Mouse (Mus musculus) neural tube, embryonic 10.5 days (tissue): ENCODE measurements around the gene 4930550C14Rik.

ENCODE experiments used
- DNase-seq: peaks from one replicate; pipeline ENCODE4 v3.0.0-alpha.2; 2017; ENCODE audit warnings: low spot score; ENCODE audit errors: extremely low spot score

4930550C14Rik gene

GRCm38 (mm10) chr9:53402291-53402711 is at the start of gene 4930550C14Rik:
TSS of gene 4930550C14Rik (plus strand) at chr9:53402325.
- no peak for DNase-seq

- no peak for DNase-seq
Measured at GRCm38 (mm10) chr9:53353161-53353560, 49.0 kb upstream of the 4930550C14Rik start.

DNA sequence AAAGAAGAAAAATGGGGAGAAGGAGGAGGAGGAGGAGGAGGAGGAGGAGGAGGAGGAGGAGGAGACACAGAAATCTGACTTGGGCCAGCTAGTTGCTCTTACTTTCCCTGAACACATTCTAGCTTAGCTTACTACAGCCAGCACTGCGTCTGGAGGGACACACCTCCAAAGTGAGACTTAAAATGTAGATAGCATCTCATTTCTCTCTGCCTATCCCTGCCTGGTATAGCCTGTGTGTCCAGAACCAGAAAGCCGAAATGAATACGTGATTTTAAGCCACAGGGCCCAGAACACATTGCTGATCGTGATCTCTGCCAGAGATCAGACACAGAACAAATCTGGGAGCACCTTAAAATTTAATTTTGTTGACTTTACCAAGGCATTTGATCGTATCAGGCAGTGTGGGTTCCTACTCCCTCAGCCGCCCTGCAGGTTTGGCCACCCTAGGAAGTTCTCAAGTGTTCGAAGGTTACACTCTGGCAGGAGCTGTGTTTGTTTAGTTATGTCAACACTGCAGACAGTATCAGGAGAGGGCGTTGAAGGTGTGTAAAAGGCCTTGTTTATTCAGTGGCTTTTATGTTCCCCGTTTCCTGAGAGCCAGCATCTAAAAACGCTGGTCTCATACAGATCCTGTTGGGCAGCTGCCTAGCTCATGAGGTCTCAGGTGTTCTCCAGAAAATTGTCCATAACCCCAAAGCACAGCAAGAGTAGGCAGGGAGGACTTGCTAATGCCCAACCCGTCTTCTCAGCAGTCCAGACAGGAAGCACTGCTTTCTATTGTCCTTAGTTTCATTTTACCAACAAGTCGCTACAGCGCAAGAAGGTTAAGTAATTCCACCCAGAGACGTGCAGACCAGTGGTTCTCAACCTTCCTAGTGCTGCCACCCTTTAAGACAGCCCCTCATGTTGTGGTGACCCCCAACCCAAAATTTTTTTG is 45.6 kb upstream of the 4930550C14Rik start:
- DNase-seq, result no peak

GRCm38 (mm10) chr9:53371339-53371738 is 30.8 kb upstream of the 4930550C14Rik start:
- DNase-seq, result no peak

- DNase-seq, result no peak
Measured at GRCm38 (mm10) chr9:53375907-53376306, 26.2 kb upstream of the 4930550C14Rik start.

DNA sequence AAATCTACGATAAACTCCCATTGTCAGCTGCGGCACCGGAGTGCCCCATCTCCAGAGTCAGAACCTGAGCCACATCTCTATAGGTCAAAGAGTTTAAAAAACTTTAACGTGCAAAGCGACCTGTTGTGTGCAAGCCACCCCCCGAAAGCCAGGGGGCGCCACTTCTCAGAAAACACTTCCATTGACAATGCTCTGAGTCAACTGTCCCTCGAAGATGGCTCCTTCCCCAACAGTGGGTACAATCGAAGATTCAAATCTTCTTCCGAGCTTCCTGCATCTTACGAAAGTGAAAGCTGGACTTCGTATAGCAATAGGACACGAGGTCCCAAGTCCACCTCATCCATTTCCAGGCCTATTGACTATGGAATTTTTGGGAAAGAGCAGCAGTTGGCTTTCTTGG is 25.3 kb upstream of the 4930550C14Rik start:
- DNase-seq, result no peak

DNA sequence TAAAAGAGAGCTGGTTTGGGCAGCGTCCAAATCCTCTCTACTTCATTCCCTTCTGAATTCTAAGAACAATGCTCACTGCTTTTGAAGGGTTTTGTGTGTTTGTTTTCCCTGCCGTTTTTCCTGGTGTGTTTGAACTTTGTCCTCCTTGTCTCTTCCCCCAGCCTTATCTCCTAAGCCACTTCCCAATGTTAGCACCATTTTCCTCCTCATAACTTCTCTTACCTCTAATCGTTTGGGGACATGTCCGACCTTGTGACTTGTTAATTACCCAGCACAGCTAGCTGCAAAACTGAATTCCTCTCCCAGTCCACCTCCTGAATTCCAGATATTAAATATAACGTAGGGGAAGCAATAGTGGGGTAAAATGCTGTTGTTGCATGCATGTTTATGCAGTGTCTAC is 24.5 kb upstream of the 4930550C14Rik start:
- no peak for DNase-seq

DNA sequence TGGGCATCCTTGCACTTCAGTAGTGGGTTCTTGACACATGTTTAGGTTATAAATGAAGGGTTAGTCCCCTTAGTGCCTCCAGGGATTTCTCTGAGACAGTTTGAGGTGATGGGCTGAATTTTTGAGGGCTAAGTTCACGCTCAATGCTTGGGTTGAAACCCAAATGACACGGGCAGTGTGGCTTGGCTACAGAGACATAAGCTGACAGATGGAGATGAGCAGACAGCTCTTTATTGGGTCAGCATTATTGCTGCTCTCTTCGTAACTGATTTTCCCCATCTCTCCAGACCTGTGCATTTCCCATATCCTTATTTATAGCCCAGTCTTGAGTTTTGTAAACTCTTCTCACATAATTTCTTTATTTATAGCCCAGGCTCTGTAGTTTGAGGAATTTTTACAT is 24.0 kb upstream of the 4930550C14Rik start:
- DNase-seq, result no peak

GRCm38 (mm10) chr9:53380595-53380994 is 21.5 kb upstream of the 4930550C14Rik start:
- DNase-seq, result no peak

- DNase-seq, result no peak
Measured at GRCm38 (mm10) chr9:53381113-53381615, 21.0 kb upstream of the 4930550C14Rik start.

DNA sequence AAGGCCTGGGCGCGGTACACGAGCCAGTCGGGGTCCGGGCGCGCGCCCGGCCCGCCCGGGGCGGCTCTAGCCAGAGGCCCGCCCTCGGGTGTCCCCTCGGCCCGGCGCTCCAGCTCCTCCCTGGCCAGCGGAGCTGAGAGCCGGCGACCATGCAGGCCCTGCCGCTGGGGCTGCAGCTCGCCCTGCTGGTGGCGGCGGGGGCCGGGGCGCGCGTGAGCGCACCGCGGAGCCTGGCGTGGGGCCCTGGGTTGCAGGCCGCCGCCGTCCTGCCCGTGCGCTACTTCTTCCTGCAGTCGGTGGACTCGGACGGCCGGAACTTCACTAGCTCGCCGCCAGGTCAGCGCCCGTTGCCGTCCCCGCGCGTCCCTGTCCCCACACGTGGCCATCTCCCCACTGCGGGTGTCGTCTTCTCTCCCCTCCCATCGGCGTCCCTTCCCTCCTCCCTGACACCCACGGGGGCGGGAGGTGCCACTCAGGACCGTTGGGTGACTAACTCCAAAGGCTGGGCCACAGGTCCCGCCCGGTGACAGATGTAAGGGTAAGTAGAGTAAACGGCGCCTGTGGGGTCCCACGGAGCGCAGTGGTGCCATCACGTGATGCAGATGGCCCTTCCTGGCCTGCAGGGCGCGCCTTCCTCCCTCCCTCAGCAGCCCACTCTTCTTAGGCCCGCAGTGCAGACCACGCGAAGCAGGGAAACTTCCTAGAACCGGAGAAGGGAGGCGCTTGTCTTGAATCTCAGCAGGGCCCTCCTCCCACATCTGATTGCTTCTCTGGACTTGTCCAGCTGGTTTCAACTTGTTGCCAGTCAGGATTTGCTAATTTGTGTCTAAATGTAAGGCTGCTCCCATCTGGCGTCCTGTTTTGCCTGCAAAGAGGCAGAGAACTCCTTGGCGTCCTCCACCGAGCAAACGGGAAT is 17.9 kb upstream of the 4930550C14Rik start, which contains the start of gene Kdelc2:
Gene Kdelc2, plus strand, starts transcription at position 75 of the 916 bp plus-strand sequence.
- peak; percentile 83 for DNase-seq

DNA sequence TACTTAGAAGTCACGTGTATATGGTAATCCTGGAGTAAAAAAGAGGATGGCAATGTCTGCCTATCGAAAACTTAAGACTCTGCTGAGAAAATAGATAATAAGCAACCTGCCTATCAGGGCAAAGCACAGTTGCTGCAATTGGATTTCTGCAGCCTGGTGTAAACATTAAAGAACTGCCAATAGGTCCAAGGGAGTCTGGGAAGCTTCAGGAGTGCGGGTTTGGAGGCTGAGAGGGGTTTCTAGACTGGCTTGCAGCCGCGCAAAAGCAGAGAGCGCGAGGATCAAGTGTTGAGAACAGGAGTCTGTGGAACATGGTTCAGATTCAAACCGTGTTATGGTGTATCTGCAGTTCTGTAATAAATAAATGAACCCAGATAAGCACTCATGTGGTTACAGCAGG is 17.3 kb upstream of the 4930550C14Rik start:
- DNase-seq, result no peak

GRCm38 (mm10) chr9:53387431-53387830 is 14.7 kb upstream of the 4930550C14Rik start:
- DNase-seq, result no peak

DNA sequence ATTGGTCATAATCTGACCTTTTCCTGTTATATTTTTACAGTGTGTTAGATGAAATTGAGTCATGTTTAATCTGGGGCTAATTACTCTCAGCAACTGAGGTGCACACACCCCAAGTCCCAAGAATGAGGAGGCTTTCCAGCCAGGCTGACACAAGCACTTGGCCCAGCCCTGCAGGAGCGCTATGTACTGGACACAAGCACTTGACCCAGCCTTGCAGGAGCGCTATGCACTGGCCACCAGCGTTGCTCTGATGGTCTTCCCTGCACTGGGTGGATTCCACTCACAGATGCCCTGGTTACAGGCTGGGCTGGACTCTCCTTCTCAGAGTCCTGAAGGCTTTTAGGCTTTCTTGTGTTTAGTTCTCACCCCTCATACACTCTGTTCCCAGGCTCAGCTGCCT is 13.0 kb upstream of the 4930550C14Rik start:
- no peak for DNase-seq

DNA sequence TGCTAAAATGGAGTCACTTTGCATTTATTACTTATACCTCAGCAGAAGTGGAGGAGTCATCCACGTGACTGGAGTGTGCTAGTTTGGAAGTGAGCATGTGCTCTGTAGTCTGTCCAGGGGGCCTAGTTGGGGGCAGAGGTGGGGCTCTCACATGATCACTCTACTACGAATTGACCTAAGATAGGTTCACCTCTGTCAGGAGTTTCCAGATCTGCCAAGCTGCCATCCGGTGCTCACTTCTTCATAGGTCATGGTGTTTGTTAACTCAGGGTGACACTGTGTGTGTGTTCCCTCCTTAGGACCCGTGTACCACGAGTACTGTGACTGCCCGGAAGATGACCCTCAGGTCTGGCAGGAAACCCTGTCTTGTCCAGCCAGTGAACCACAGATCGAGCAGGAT is 12.0 kb upstream of the 4930550C14Rik start:
- no peak for DNase-seq

- no peak for DNase-seq
Measured at GRCm38 (mm10) chr9:53397685-53398387, 4.3 kb upstream of the 4930550C14Rik start.

DNA sequence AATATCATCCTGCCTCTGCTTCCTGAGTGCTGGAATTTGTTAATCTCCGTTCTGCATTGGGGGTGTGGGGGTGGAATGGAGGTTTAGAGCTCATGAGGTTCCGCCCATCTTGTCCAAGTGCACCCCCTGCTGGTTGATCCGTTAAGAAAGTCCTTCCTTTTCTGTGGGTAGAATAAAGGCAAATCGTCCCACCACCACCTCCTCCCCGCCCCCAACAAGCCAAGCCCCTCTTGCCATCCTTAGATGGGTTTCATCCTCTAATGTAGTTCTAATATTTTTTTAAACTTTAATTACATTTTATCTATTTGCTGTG is 3.8 kb upstream of the 4930550C14Rik start:
- peak; percentile 58 for DNase-seq

DNA sequence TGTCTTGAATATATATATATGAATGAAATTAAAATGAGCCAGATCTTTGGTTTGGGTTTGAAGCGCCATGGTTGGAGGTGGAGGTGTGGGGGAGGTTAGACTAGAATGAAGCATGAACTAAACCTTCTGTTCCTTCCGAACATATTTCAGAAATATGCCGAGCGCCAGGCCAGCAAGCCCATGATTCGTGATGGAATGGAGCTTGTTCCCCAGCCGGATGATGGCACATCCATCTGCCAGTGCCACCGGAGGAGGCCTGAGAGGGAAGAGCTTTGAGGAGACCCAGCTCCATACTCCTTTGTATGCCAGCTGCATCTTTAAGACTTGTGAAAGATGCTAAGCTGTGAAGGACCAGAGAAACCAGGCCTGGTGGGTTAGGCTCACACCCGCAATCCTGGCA is 2.6 kb upstream of the 4930550C14Rik start:
- no peak for DNase-seq

DNA sequence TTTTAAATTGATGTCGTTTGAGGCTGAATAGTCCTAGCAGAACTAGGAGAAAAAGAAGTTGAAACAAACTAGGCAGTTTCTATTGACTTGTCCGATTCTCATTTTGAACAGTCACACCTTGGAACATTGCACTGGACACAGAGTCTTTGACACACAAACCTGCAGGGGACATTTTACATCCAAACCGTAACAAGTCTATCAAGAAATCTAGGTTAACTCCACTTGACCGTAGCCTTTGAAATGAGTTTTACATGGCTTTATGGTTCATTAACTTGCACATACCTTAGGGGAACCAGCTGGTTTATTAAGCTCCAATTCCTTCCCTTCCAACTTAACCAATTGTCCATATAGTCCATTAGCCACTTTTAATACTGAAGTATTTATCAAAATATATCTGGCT is 1.4 kb upstream of the 4930550C14Rik start:
- DNase-seq, result no peak

DNA sequence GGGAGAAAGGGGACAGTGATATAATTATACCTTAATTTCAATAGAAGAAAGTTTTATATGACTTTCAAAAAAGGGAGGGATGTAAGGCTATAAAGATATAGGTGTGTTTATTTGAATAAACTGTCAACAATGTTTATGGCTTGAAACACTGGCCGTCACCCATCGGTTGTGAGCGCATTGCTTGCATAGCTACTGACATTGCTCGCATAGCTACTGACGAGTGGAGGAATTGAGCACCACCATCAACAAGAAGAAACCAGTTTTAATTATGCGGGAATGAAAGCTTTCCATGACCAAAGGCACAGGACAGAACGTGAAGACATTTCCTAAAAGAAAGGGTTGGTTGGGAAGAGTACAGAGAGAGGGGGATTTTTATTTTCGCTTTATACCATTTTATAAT is 979 bp upstream of the 4930550C14Rik start:
- DNase-seq, result no peak

DNA sequence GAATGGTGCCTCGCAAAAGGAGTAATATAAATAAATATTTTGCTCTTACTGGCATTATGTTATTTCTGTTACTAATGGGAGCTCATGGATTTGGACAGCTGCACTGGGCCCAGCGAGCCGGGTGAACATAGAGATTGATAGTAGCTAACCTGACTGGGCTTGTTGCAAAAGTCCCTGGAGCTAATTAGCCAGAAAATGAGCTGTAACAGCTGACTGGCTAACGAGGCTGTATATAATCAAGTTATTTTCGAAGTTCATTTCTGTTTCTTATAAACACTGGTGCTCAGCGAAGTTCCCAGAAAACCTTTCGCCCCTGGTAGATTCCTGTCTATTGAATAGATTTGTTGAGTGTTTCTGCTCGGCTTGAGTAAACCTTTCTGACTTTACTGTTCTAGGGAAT is 866 bp downstream of the 4930550C14Rik start:
- DNase-seq, result no peak
